Mouse (Mus musculus) E14TG2a.4 (cell line): Measurements from ENCODE around the gene Hrasls.

ENCODE experiments used
- CTCF ChIP-seq: conservative IDR thresholded peaks from 2 replicates; pipeline ENCODE4 v1.5.1; 2014; ENCODE audit warnings: low read length
- NANOG ChIP-seq: IDR thresholded peaks from 2 replicates; pipeline ENCODE4 v1.6.1; 2014; ENCODE audit warnings: borderline replicate concordance, low read length, mixed read lengths
- POU5F1 ChIP-seq: IDR thresholded peaks from 2 replicates; pipeline ENCODE4 v1.6.1; 2014; ENCODE audit warnings: low read length, borderline replicate concordance

DNA sequence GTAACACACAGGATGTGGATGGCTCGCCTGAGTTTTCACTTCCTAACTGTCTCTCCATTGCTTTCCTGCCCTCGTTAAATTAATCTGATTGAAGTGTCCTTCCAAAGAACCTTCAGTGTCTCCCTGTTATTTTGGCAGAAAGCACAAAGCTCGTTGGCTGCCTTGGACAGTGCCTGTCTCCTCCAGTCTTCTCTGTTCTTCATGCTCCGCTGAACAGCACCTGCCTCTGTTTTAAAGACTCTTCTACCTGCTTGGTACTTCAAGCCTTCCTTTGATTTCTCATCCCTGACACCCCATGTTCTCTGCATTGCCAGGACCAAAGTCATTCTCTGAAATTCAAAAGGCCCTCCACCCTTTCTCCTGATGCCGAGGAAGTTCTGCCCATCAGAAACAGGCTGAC lies 26.5 kb downstream of the Hrasls start:
- no peak for TF ChIP-seq CTCF
- TF ChIP-seq NANOG, result no peak
- no peak for TF ChIP-seq POU5F1
